Mouse (Mus musculus) intestine, postnatal 0 days (tissue): Measurements from ENCODE around the gene Areg. TPM values are rescaled to one million over a fixed set of nuclear protein-coding genes. Genes with fewer than 3 reads are reported as not detected.
A peak's percentile ranks its signal among the peaks of the same experiment; 100 is the strongest.

Source experiments
- ATAC-seq: fragments of 200-750 bp; cut with Nextera tagmentation; 2 replicates; pipeline ENCODE4 v1.8.0; 2017; ENCODE audit warnings: mild to moderate bottlenecking, moderate TSS enrichment, moderate library complexity
- H3K27ac ChIP-seq: fragments of 300-500 bp; sonication (generic); 2 replicates; pipeline ENCODE4 v1.5.1; 2014; ENCODE audit warnings: mild to moderate bottlenecking, low read depth, low read length, moderate library complexity
- H3K27me3 ChIP-seq: fragments of 300-500 bp; sonication (generic); replicated peaks from 2 replicates; pipeline ENCODE4 v1.6.1; 2014; ENCODE audit warnings: low read length, mixed read lengths; ENCODE audit not compliant: control insufficient read depth, insufficient read depth
- H3K36me3 ChIP-seq: fragments of 300-500 bp; sonication (generic); 2 replicates; pipeline ENCODE4 v1.6.1; 2014; ENCODE audit warnings: mild to moderate bottlenecking, moderate library complexity; ENCODE audit not compliant: control insufficient read depth, insufficient read depth
- H3K4me1 ChIP-seq: fragments of 300-500 bp; sonication (generic); replicated peaks from 2 replicates; pipeline ENCODE4 v1.6.1; 2014; ENCODE audit warnings: antibody characterized with exemption, low read length, mixed read lengths; ENCODE audit not compliant: control insufficient read depth, insufficient read depth
- H3K4me2 ChIP-seq: fragments of 300-500 bp; sonication (generic); replicated peaks from 2 replicates; pipeline ENCODE4 v1.6.1; 2014; ENCODE audit warnings: low read depth, mild to moderate bottlenecking, moderate library complexity
- H3K4me3 ChIP-seq: fragments of 300-500 bp; sonication (generic); 2 replicates; pipeline ENCODE4 v1.5.1; 2014; ENCODE audit warnings: low read depth, low read length
- H3K9ac ChIP-seq: fragments of 300-500 bp; sonication (generic); 2 replicates; pipeline ENCODE4 v1.6.1; 2014; ENCODE audit warnings: mild to moderate bottlenecking, low read depth, low read length
- H3K9me3 ChIP-seq: fragments of 300-500 bp; sonication (generic); 2 replicates; pipeline ENCODE4 v1.6.1; 2016; ENCODE audit warnings: mixed run types; ENCODE audit not compliant: control insufficient read depth
- CTCF ChIP-seq: sonication (generic); IDR thresholded peaks from 2 replicates; pipeline ENCODE4 v1.5.1; 2016; ENCODE audit warnings: low read depth, mild to moderate bottlenecking, control low read depth, antibody characterized with exemption, moderate library complexity
- WGBS: fragments of 180-500 bp; shearing (Covaris S2); extraction: QIAGEN DNeasy Blood & Tissue Kit; methylation state at CpG from one replicate; pipeline ENCODE4 v1.1.7; 2014; 5-methylcytosine and 5-hydroxymethylcytosine counted together
- polyA plus RNA-seq: library from polyadenylated mRNA; unstranded; fragments of >200 nt; fragmentation: Nextera tagmentation; extraction: Ambion mirVana; gene quantifications from 2 replicates; pipeline ENCODE4 v1.2.1, GENCODE M21; 2015

The Areg gene
- polyA plus RNA-seq, 1 experiment from 2014 or later, result 7.5 TPM

GRCm38 (mm10) chr5:91124140-91124539 lies 15.3 kb upstream of the Areg start:
- TF ChIP-seq CTCF, result no peak
- Histone ChIP-seq H3K36me3 (no peaks in the 10 kb centered on the region), H3K4me2 (no peak overlapping the region), H3K9me3 (no peaks in the 10 kb centered on the region), H3K27ac (no peak overlapping the region), H3K4me1 (no peaks in the 10 kb centered on the region), H3K4me3 (no peak overlapping the region), H3K9ac (no peak overlapping the region), H3K27me3 (no peaks in the 10 kb centered on the region)
- no peak for ATAC-seq
- 50% methylated on average over 2 of the region's 2 CpGs for WGBS

GRCm38 (mm10) chr5:91126623-91127022 lies 12.8 kb upstream of the Areg start:
- H3K4me3 ChIP-seq, result no peak overlapping the region
- no peak overlapping the region for H3K4me2 ChIP-seq
- 82% methylated on average over 1 of the region's 1 CpGs for WGBS
- no peak overlapping the region for H3K9ac ChIP-seq
- ATAC-seq, result no peak
- H3K27ac ChIP-seq, result no peak overlapping the region
- H3K27me3 ChIP-seq, result no peaks in the 10 kb centered on the region
- H3K4me1 ChIP-seq, result no peaks in the 10 kb centered on the region
- no peaks in the 10 kb centered on the region for H3K9me3 ChIP-seq
- TF ChIP-seq CTCF, result no peak
- H3K36me3 ChIP-seq, result no peaks in the 10 kb centered on the region

GRCm38 (mm10) chr5:91134961-91135360 lies 4.4 kb upstream of the Areg start:
- H3K27ac ChIP-seq, result no peak overlapping the region
- H3K27me3 ChIP-seq, result no peaks in the 10 kb centered on the region
- H3K9me3 ChIP-seq, result no peaks in the 10 kb centered on the region
- 23% methylated on average over 1 of the region's 1 CpGs for WGBS
- TF ChIP-seq CTCF, result 0 out of 2 replicates have a peak, but pooled peaks have one; percentile 15
- no peaks in the 10 kb centered on the region for H3K4me1 ChIP-seq
- H3K36me3 ChIP-seq, result no peaks in the 10 kb centered on the region
- ATAC-seq, result peak; percentile 58; the same call in 1 of the 2 replicates
- H3K4me2 ChIP-seq, result no peak overlapping the region
- no peak overlapping the region for H3K9ac ChIP-seq
- H3K4me3 ChIP-seq, result no peak overlapping the region

GRCm38 (mm10) chr5:91138970-91139369 lies 429 bp upstream of the Areg start:
- no peak for ATAC-seq
- Histone ChIP-seq H3K27ac (no peak overlapping the region), H3K4me1 (no peaks in the 10 kb centered on the region), H3K27me3 (no peaks in the 10 kb centered on the region), H3K9me3 (no peaks in the 10 kb centered on the region), H3K9ac (no peak overlapping the region), H3K4me2 (peak overlapping the region; percentile 86), H3K4me3 (peak overlapping the region; percentile 53), H3K36me3 (no peaks in the 10 kb centered on the region)
- no peak for TF ChIP-seq CTCF
- WGBS, result 7% methylated on average over 7 of the region's 7 CpGs

GRCm38 (mm10) chr5:91140896-91141448 lies 1.6 kb downstream of the Areg start:
- Histone ChIP-seq H3K36me3 (no peaks in the 10 kb centered on the region), H3K4me2 (peak overlapping the region; percentile 32), H3K4me3 (no peak overlapping the region), H3K4me1 (no peaks in the 10 kb centered on the region), H3K9ac (no peak overlapping the region), H3K9me3 (no peaks in the 10 kb centered on the region), H3K27ac (no peak overlapping the region), H3K27me3 (no peaks in the 10 kb centered on the region)
- ATAC-seq, result no peak
- no peak for TF ChIP-seq CTCF
- 64% methylated on average over 13 of the region's 13 CpGs for WGBS

GRCm38 (mm10) chr5:91144971-91145370 lies 5.6 kb downstream of the Areg start:
- Histone ChIP-seq H3K4me2 (no peak overlapping the region), H3K27me3 (no peaks in the 10 kb centered on the region), H3K4me1 (no peaks in the 10 kb centered on the region), H3K36me3 (no peaks in the 10 kb centered on the region), H3K27ac (no peak overlapping the region), H3K4me3 (no peak overlapping the region), H3K9me3 (no peaks in the 10 kb centered on the region), H3K9ac (no peak overlapping the region)
- no peak for TF ChIP-seq CTCF
- no peak for ATAC-seq
- 84% methylated on average over 9 of the region's 9 CpGs for WGBS

- 82% methylated on average over 1 of the region's 1 CpGs for WGBS
- Histone ChIP-seq H3K9ac (no peak overlapping the region), H3K27ac (no peak overlapping the region), H3K9me3 (no peaks in the 10 kb centered on the region), H3K4me1 (no peaks in the 10 kb centered on the region), H3K4me2 (no peak overlapping the region), H3K27me3 (no peaks in the 10 kb centered on the region), H3K4me3 (no peak overlapping the region), H3K36me3 (no peaks in the 10 kb centered on the region)
- no peak for TF ChIP-seq CTCF
- no peak for ATAC-seq
Observed at GRCm38 (mm10) chr5:91147001-91147400, 7.6 kb downstream of the Areg start.
